Mouse (Mus musculus) midbrain, embryonic 12.5 days (tissue): ENCODE data around the gene Clint1. TPM values are rescaled to one million over a fixed set of nuclear protein-coding genes. Genes with fewer than 3 reads are reported as not detected.

Source experiments
- ATAC-seq: fragments of 200-750 bp; cut with Nextera tagmentation; 2 replicates; pipeline ENCODE4 v1.8.0; 2017; ENCODE audit warnings: low read depth, moderate TSS enrichment, moderate library complexity; ENCODE audit not compliant: low FRiP score
- H3K27ac ChIP-seq: fragments of 300-500 bp; sonication (generic); replicated peaks from 2 replicates; pipeline ENCODE4 v1.5.1; 2016; ENCODE audit warnings: mild to moderate bottlenecking
- H3K27me3 ChIP-seq: fragments of 300-500 bp; sonication (generic); 2 replicates; pipeline ENCODE4 v1.6.1; 2016; ENCODE audit warnings: mild to moderate bottlenecking
- H3K36me3 ChIP-seq: fragments of 300-500 bp; sonication (generic); 2 replicates; pipeline ENCODE4 v1.6.1; 2016
- H3K4me1 ChIP-seq: fragments of 300-500 bp; sonication (generic); 2 replicates; pipeline ENCODE4 v1.6.1; 2016
- H3K4me2 ChIP-seq: fragments of 300-500 bp; sonication (generic); replicated peaks from 2 replicates; pipeline ENCODE4 v1.6.1; 2016; ENCODE audit warnings: mild to moderate bottlenecking, moderate library complexity
- H3K4me3 ChIP-seq: fragments of 300-500 bp; sonication (generic); 2 replicates; pipeline ENCODE4 v1.5.1; 2016; ENCODE audit warnings: mild to moderate bottlenecking
- H3K9ac ChIP-seq: fragments of 300-500 bp; sonication (generic); replicated peaks from 2 replicates; pipeline ENCODE4 v1.6.1; 2016; ENCODE audit warnings: mild to moderate bottlenecking, moderate library complexity
- H3K9me3 ChIP-seq: fragments of 300-500 bp; sonication (generic); 2 replicates; pipeline ENCODE4 v1.6.1; 2016; ENCODE audit warnings: mild to moderate bottlenecking
- WGBS: fragments of 180-500 bp; shearing (Covaris S2); methylation state at CpG from one replicate; pipeline ENCODE4 v1.1.7; 2016; 5-methylcytosine and 5-hydroxymethylcytosine counted together
- polyA plus RNA-seq: library from polyadenylated mRNA; unstranded; fragments of >200 nt; fragmentation: Nextera tagmentation; extraction: Ambion mirVana; gene quantifications from 2 replicates; pipeline ENCODE4 v1.2.1, GENCODE M21; 2016

Clint1 gene
- polyA plus RNA-seq, 1 experiment from 2014 or later, result 78.3 TPM

- Histone ChIP-seq H3K27ac (no peak overlapping the region), H3K4me2 (no peak overlapping the region), H3K27me3 (no peaks in the 10 kb centered on the region), H3K9ac (no peak overlapping the region), H3K9me3 (no peaks in the 10 kb centered on the region), H3K36me3 (no peaks in the 10 kb centered on the region), H3K4me1 (peaks cover 6% of the 10 kb centered on the region), H3K4me3 (no peak overlapping the region)
- WGBS, result 93% methylated on average over 6 of the region's 6 CpGs
- ATAC-seq, result no peak
Observed at GRCm38 (mm10) chr11:45918018-45918417, 66.2 kb downstream of the Clint1 start.

GRCm38 (mm10) chr11:45918836-45919235, 67.0 kb downstream of the Clint1 start:
- Histone ChIP-seq H3K27me3 (no peaks in the 10 kb centered on the region), H3K9ac (no peak overlapping the region), H3K4me3 (no peak overlapping the region), H3K36me3 (no peaks in the 10 kb centered on the region), H3K4me2 (no peak overlapping the region), H3K4me1 (peaks cover 6% of the 10 kb centered on the region), H3K9me3 (no peaks in the 10 kb centered on the region), H3K27ac (no peak overlapping the region)
- ATAC-seq, result no peak
- 83% methylated on average over 4 of the region's 4 CpGs for WGBS

- 37% methylated on average over 8 of the region's 8 CpGs for WGBS
- Histone ChIP-seq H3K36me3 (no peaks in the 10 kb centered on the region), H3K9ac (no peak overlapping the region), H3K27me3 (no peaks in the 10 kb centered on the region), H3K27ac (peak overlapping the region; percentile 77), H3K9me3 (no peaks in the 10 kb centered on the region), H3K4me1 (peaks cover 6% of the 10 kb centered on the region), H3K4me2 (peak overlapping the region; percentile 40), H3K4me3 (no peak overlapping the region)
- no peak for ATAC-seq
Observed at GRCm38 (mm10) chr11:45921026-45921425, 69.2 kb downstream of the Clint1 start.

DNA sequence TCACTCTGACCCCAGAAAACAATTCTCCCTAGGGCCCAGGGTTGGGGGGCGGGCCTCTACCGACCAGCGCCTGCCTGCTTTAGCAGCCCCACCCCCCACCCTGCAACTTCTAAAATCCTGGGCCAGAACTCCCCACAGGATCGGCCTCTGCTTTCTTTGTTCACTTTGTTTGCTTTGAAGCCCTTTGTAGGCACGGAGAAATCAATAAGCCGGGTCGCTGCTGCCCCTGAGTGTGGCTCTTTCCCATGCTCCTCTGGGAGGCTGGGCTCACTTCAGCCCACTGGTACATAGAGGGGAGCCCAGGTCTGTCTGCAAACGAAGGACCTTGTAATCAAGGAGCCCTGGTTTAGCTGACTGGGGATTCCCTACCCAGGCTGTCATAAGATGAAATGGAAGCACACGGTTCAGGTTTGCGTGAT, 69.6 kb downstream of the Clint1 start:
- Histone ChIP-seq H3K9me3 (no peaks in the 10 kb centered on the region), H3K27me3 (no peaks in the 10 kb centered on the region), H3K27ac (peak overlapping the region; percentile 77), H3K9ac (no peak overlapping the region), H3K4me2 (peak overlapping the region; percentile 40), H3K4me1 (peaks cover 8% of the 10 kb centered on the region), H3K36me3 (no peaks in the 10 kb centered on the region), H3K4me3 (no peak overlapping the region)
- peak; percentile 75 for ATAC-seq
- 4% methylated on average over 10 of the region's 10 CpGs for WGBS

DNA sequence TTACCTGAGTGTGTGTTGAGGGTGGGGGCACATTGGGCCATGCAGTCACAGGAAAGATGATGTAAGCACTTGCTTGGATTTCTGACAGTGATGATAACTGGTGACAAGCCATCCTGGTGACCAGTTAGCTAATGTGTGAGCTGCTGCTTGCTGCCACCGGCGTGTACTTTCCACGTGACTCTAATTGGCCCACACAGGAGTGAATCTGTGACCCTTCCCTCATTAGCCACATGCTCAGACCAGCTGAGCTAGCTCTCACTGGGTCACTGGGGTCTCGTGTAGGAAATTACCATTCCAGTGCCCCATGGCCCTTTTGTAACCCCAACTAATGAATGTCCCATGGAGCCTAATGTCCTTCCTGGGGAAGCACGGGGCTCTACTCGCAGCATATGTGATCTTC, 73.6 kb downstream of the Clint1 start:
- Histone ChIP-seq H3K27ac (peak overlapping the region; percentile 70), H3K4me3 (no peak overlapping the region), H3K9me3 (no peaks in the 10 kb centered on the region), H3K4me2 (no peak overlapping the region), H3K36me3 (peaks cover 7% of the 10 kb centered on the region; the same call in 1 of the 2 replicates), H3K9ac (no peak overlapping the region), H3K4me1 (peaks cover 8% of the 10 kb centered on the region), H3K27me3 (no peaks in the 10 kb centered on the region)
- peak; percentile 36; the same call in 1 of the 2 replicates for ATAC-seq
- 52% methylated on average over 6 of the region's 6 CpGs for WGBS

GRCm38 (mm10) chr11:45926640-45927082, 74.8 kb downstream of the Clint1 start:
- Histone ChIP-seq H3K4me2 (peak overlapping the region; percentile 57), H3K4me1 (peaks cover 4% of the 10 kb centered on the region), H3K9ac (0 out of 2 replicates have a peak overlapping the region, but pooled peaks have one; percentile 53), H3K27me3 (no peaks in the 10 kb centered on the region), H3K4me3 (peak overlapping the region; percentile 37), H3K9me3 (no peaks in the 10 kb centered on the region), H3K36me3 (peaks cover 11% of the 10 kb centered on the region; the same call in 1 of the 2 replicates), H3K27ac (peak overlapping the region; percentile 70)
- under 1% methylated on average over 9 of the region's 9 CpGs for WGBS
- peak; percentile 75 for ATAC-seq

DNA sequence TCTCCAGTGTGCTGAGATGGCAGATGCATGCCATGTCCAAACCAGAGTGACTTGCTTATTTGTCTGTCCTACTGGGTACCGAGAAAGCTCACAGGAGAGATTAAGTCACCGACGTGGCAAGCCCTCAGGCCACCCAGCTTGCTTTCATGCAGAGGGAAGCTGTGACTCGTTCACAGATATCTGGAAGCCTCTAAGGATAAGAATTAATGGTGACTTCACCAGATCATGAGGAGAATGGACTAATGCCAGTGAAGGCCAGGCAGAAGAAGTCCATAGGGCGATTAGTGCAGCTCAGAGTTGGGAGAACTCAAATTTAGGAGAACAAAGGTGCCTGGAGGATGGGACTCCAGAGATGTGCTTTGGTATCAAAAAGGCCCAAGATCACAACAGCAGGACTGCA, 75.6 kb downstream of the Clint1 start:
- H3K4me2 ChIP-seq, result no peak overlapping the region
- H3K4me1 ChIP-seq, result 0 out of 2 replicates have a peak, but pooled peaks cover 2% of the 10 kb centered on the region
- H3K4me3 ChIP-seq, result no peak overlapping the region
- ATAC-seq, result no peak
- peaks cover 17% of the 10 kb centered on the region; the same call in 1 of the 2 replicates for H3K36me3 ChIP-seq
- no peaks in the 10 kb centered on the region for H3K9me3 ChIP-seq
- no peaks in the 10 kb centered on the region for H3K27me3 ChIP-seq
- H3K27ac ChIP-seq, result 0 out of 2 replicates have a peak overlapping the region, but pooled peaks have one; percentile 70
- no peak overlapping the region for H3K9ac ChIP-seq
- WGBS, result 58% methylated on average over 5 of the region's 5 CpGs

DNA sequence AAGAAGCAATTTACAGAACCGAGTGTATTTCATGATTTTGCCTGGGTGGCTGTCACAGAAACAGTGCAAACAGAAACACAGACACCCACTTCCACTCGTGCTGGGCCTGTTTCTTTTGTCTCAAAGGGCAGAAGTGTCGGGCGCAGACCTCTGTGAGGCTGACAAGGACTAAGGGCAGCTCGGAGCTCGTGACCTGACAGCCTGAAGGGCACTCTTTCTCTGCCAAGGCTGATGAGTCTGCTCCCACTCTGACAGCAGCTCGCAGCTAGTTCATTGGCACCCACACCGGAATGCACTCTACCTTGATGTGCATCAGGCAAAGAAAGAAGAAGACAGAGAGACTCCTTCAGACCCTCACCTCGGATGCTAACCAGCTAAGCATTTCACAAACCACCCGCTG, 77.7 kb downstream of the Clint1 start:
- Histone ChIP-seq H3K9ac (no peak overlapping the region), H3K9me3 (no peaks in the 10 kb centered on the region), H3K4me3 (no peak overlapping the region), H3K4me2 (no peak overlapping the region), H3K27me3 (no peaks in the 10 kb centered on the region), H3K27ac (no peak overlapping the region), H3K4me1 (0 out of 2 replicates have a peak, but pooled peaks cover 2% of the 10 kb centered on the region), H3K36me3 (peaks cover 38% of the 10 kb centered on the region)
- WGBS, result 79% methylated on average over 10 of the region's 10 CpGs
- no peak for ATAC-seq

DNA sequence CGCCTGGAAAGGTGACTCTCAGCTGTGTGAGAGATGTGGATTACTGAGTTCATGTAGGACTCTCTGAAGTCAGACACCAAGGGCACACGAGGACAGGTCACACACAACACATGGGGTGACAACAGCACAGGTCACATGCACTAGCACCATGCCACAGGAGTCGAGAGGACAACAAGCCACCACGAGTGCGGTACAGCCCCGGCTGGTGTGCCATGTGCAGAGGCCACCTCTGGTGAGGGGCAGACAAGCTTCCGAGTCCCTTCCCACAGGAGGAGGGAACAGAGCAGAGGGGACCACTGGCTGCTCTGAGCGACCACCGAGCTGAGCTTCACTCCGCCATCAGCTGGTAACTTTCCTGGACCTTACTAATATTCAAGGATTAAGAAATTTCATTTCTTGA, 80.9 kb downstream of the Clint1 start:
- peaks cover 62% of the 10 kb centered on the region for H3K36me3 ChIP-seq
- no peak overlapping the region for H3K27ac ChIP-seq
- H3K9ac ChIP-seq, result no peak overlapping the region
- H3K4me3 ChIP-seq, result no peak overlapping the region
- no peak for ATAC-seq
- no peak overlapping the region for H3K4me2 ChIP-seq
- no peaks in the 10 kb centered on the region for H3K27me3 ChIP-seq
- no peaks in the 10 kb centered on the region for H3K9me3 ChIP-seq
- no peaks in the 10 kb centered on the region for H3K4me1 ChIP-seq
- 89% methylated on average over 10 of the region's 10 CpGs for WGBS

DNA sequence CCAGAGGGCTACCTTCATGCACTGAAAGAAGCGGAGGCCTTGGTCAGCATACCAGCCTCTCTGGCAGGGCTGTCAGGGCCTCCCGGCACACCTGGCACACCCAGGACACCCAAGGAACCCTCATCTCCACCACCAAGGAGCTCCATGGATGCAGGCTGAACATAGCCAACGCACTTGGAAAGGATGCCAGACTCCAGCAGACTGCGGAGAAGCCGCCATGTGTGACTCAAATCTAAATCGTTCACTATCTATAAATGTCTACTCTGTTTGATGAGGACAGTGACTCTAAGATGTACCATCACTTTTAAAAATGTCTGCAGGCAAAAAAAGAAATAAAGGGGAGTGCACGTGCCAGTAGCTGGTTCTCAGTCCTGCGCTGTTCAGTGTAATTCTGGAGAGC, 85.6 kb downstream of the Clint1 start:
- Histone ChIP-seq H3K9me3 (no peaks in the 10 kb centered on the region), H3K4me3 (no peak overlapping the region), H3K36me3 (peaks cover 49% of the 10 kb centered on the region), H3K27ac (no peak overlapping the region), H3K27me3 (no peaks in the 10 kb centered on the region), H3K4me1 (no peaks in the 10 kb centered on the region), H3K4me2 (no peak overlapping the region), H3K9ac (no peak overlapping the region)
- WGBS, result 94% methylated on average over 8 of the region's 8 CpGs
- ATAC-seq, result no peak

DNA sequence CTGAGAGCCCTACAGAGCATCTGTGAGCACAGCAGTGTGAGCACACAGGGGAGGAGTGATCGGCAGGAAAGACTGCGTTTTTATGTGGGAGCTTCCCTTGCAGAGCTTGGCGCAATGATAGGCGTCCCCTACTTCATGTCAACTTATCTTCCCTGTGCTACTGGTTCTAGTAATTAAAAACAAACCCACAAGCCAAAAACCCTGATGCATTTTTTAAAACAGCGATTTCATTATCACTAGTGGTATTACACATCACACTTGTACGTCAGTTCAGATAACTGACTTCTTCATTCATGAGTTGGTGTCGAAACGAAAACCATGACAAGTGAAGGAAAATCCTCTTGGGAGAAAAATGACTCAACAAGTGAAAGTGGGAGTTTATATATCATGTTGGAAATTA, 87.1 kb downstream of the Clint1 start:
- Histone ChIP-seq H3K36me3 (peaks cover 35% of the 10 kb centered on the region), H3K4me3 (no peak overlapping the region), H3K9me3 (no peaks in the 10 kb centered on the region), H3K4me2 (no peak overlapping the region), H3K4me1 (peaks cover 11% of the 10 kb centered on the region), H3K9ac (no peak overlapping the region), H3K27me3 (no peaks in the 10 kb centered on the region), H3K27ac (no peak overlapping the region)
- no peak for ATAC-seq
- 94% methylated on average over 8 of the region's 8 CpGs for WGBS

GRCm38 (mm10) chr11:45942281-45942680, 90.4 kb downstream of the Clint1 start:
- ATAC-seq, result no peak
- Histone ChIP-seq H3K9me3 (no peaks in the 10 kb centered on the region), H3K36me3 (peaks cover 6% of the 10 kb centered on the region; the same call in 1 of the 2 replicates), H3K27ac (no peak overlapping the region), H3K4me2 (no peak overlapping the region), H3K9ac (no peak overlapping the region), H3K4me3 (no peak overlapping the region), H3K4me1 (peaks cover 11% of the 10 kb centered on the region), H3K27me3 (no peaks in the 10 kb centered on the region)
- WGBS, result 88% methylated on average over 7 of the region's 7 CpGs
